11 mouse cellular contexts compared by ENCODE assay signal in genomic region chr1:152819558-152819957, GRCm38 (mm10).
"Had no signal": no experiment of that assay in that cellular context is flagged by ENCODE, and none has a peak within 500 bp of the region (broad histone marks: within the 10 kb centered on the region; RNA-seq: fewer than 3 reads in every experiment).

No protein-coding gene starts in this region.

- DNase-seq: gastrocnemius, adult 2 months; gastrocnemius, postnatal 10 days; gastrocnemius, postnatal 25 days; heart, adult 2 months; heart, postnatal 4 days; kidney, adult 18-20 months; kidney, adult 8-10 months; kidney, postnatal 10 days; kidney, postnatal 25 days; kidney, postnatal 4 days; liver had no signal
